Mouse (Mus musculus) frontal cortex, adult 2 months (tissue): ENCODE measurements around the gene Tmtc2. TPM values are rescaled to one million over a fixed set of nuclear protein-coding genes. Genes with fewer than 3 reads are reported as not detected.

ENCODE experiments used
- DNase-seq, 2 experiments: peaks; one replicate each; pipeline ENCODE4 v3.0.0; 2022; ENCODE audit warnings: low spot score in 1 of 2; ENCODE audit errors: extremely low spot score in 1 of 2
- polyA plus RNA-seq: library from polyadenylated mRNA; depleted of rRNA; stranded (reverse); fragments of >200 nt; gene quantifications from 2 replicates; pipeline ENCODE4 v1.2.3, GENCODE M21; 2012

Tmtc2 gene
- polyA plus RNA-seq, 1 experiment = 9.3 TPM

- no peak for DNase-seq
These were observed 68.2 kb downstream of the Tmtc2 start for GRCm38 (mm10) chr10:105506046-105506445.

GRCm38 (mm10) chr10:105504472-105504871, 69.8 kb downstream of the Tmtc2 start:
- DNase-seq = no peak

- DNase-seq = no peak
These were observed 72.5 kb downstream of the Tmtc2 start for GRCm38 (mm10) chr10:105501736-105502135.

- DNase-seq = no peak
These were observed 73.8 kb downstream of the Tmtc2 start for GRCm38 (mm10) chr10:105500482-105500881.

- no peak for DNase-seq
These were observed 79.0 kb downstream of the Tmtc2 start for GRCm38 (mm10) chr10:105495248-105495647.

- no peak for DNase-seq
These were observed 81.8 kb downstream of the Tmtc2 start for GRCm38 (mm10) chr10:105492485-105492884.

- no peak for DNase-seq
These were observed 83.5 kb downstream of the Tmtc2 start for GRCm38 (mm10) chr10:105490748-105491147.

- no peak for DNase-seq
These were observed 84.1 kb downstream of the Tmtc2 start for GRCm38 (mm10) chr10:105489970-105490735.

- DNase-seq = no peak
These were observed 87.3 kb downstream of the Tmtc2 start for GRCm38 (mm10) chr10:105486977-105487376.

- no peak for DNase-seq
These were observed 89.7 kb downstream of the Tmtc2 start for GRCm38 (mm10) chr10:105484355-105485094.

- DNase-seq = no peak
These were observed 94.5 kb downstream of the Tmtc2 start for GRCm38 (mm10) chr10:105479771-105480170.

- DNase-seq = peak; percentile 15 to 53
These were observed 96.5 kb downstream of the Tmtc2 start for GRCm38 (mm10) chr10:105477623-105478238.

GRCm38 (mm10) chr10:105474162-105474830, 100.0 kb downstream of the Tmtc2 start:
- no peak for DNase-seq

GRCm38 (mm10) chr10:105464378-105464777, 109.9 kb downstream of the Tmtc2 start:
- DNase-seq = no peak

- DNase-seq = no peak
These were observed 120.8 kb downstream of the Tmtc2 start for GRCm38 (mm10) chr10:105453441-105453840.

- no peak for DNase-seq
These were observed 127.1 kb downstream of the Tmtc2 start for GRCm38 (mm10) chr10:105447191-105447590.

- DNase-seq = no peak
These were observed 129.9 kb downstream of the Tmtc2 start for GRCm38 (mm10) chr10:105444309-105444708.

- no peak for DNase-seq
These were observed 139.4 kb downstream of the Tmtc2 start for GRCm38 (mm10) chr10:105434879-105435278.

GRCm38 (mm10) chr10:105430885-105431284, 143.4 kb downstream of the Tmtc2 start:
- DNase-seq = peak in 1 of 2 experiments; percentile 22

- no peak for DNase-seq
These were observed 144.0 kb downstream of the Tmtc2 start for GRCm38 (mm10) chr10:105430232-105430631.

GRCm38 (mm10) chr10:105428080-105428479, 146.2 kb downstream of the Tmtc2 start:
- DNase-seq = no peak
